Mouse (Mus musculus): ENCODE results near the gene Gps2.

DNA sequence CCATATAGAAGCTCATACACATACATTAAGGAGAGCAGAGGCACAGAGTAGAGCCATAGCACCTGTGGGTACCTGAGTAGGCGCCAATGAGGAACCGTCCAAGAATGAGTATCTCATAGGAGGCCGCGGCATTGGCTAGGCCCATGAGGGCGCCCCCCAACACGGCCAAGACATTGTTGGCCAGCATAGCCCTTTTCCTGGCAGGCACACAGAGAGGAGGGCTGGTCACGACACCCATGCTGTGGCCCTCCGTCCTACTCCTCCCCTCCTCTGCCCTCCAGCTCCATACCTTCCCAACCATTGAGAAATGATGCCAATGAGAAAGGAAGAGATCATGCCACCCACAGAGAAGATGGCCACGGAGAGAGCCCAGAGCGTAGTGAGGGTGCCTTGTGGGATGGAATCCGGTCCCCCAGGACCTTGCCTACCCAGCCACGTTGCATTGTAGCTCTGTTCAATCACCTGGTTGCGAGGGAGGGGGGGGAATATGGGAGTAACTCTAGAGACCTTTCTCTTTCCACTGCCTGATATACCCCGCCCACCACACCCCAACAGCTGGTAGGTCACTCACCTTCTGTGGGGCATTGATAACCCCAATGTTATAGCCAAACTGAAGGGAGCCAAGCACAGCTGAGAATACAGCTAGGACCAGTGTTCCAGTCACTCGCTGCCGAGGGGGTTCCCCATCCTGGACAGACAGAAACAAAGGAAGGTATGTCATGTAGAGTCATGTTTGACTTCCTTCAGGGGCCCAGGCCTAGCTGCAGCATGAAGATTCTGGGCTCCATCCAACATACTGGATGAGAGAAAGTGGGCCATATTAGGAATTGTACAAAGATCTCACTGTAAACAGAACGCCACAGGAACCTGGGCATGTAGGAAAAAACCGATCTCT is 32.6 kb downstream of the Gps2 start:
- TF ChIP-seq POLR2A (IDR thresholded peaks at IDR 0.05; ENCODE audit: borderline replicate concordance, extremely low read depth, insufficient read depth, insufficient read length, poor library complexity, severe bottlenecking) (no peak), CTCF (IDR thresholded peaks at IDR 0.05; ENCODE audit: borderline replicate concordance, extremely low read depth, insufficient read depth, insufficient read length) (no peak)
